Mouse (Mus musculus) liver, adult (tissue): ENCODE data around the gene Rnf114.

ENCODE experiments used
- GATA4 ChIP-seq: IDR thresholded peaks from 2 replicates; pipeline ENCODE4 v1.6.1; 2014; ENCODE audit warnings: mild to moderate bottlenecking, low read length; ENCODE audit not compliant: insufficient replicate concordance

Gene Rnf114

GRCm38 (mm10) chr2:167559413-167559812 is 67.0 kb downstream of the Rnf114 start:
- TF ChIP-seq GATA4 = no peak

DNA sequence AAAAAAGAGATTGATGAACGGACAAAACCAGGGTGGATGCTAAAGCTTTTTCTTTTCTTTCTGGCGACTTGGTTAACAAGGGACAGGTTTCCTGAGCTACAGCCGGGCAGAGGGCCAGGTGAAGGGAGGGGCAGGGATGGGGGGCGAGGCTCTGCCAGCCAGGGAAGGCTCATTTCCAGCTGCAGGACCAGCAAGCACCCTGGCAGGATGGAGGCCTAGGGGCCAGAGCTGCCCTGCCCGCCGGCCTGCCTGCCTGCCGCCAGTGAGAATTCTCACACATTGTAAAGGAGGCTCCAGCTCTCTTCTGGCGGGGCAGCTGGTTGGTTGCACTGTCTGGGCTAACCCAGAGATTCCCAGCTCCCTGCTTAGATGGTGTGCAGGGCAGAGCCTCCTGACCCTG is 69.7 kb downstream of the Rnf114 start:
- TF ChIP-seq GATA4 = no peak

- no peak for TF ChIP-seq GATA4
Observed at GRCm38 (mm10) chr2:167563035-167563434, 70.6 kb downstream of the Rnf114 start.

- no peak for TF ChIP-seq GATA4
Observed at GRCm38 (mm10) chr2:167563703-167564102, 71.3 kb downstream of the Rnf114 start.

DNA sequence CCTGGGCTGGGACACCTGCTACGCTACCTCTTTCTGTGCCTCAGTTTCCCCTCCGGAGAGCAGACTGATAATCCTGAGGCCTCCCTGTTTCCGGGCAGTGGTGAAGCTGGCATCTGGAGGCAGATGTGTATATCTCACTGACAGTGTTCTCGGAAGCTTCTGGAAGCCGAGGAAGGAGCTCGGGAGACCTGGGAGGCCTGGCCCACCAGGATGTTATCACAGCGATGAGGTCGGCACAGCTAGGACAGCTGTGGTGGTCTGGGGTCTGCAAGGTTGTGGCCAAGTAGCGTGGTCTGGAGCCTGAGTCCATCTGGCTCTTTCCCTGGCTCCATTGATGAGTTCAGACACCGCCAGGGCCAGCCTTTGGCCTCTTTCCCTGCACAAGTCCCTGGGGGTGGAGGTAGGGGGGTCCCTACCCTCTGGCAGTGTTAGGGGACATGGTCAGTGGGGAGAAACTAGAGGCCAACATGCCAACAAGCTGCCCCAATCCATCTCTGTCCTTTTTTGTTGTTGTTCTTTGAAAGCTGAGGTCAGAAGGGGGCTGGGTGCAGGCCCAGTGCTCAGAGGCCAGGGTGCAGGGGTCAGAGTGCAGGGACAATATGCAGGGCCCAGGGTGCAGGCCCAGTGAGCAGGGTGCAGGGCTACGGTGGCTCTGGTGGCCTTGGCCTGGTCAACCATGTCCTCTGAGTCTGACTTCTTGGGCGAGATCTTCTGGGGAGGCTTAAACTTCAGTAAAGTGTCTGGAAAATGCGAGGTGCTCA is 72.3 kb downstream of the Rnf114 start:
- TF ChIP-seq GATA4 = no peak; the same call in 1 of the 2 replicates

- TF ChIP-seq GATA4 = no peak
Observed at GRCm38 (mm10) chr2:167565312-167565656, 72.8 kb downstream of the Rnf114 start.

DNA sequence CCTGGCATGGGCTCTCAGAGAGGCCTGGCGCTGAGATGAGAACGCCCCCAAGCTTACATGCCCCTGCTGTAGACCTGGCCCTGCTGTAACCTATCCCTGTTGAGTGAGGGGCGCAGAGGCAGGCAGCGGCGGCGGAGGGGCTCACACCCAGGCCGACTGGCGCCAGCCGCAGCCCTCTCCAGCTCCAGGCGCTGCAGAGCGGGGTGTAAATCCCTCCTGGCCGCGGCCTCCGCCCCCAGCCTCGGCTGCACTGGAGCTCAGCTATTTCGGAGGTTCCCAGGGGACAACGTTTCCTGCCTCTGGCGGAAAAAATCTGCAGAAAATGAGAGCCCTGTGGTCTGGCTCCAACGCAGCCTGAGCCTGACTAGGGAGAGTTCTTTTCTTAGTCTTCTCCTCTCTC is 73.2 kb downstream of the Rnf114 start:
- no peak for TF ChIP-seq GATA4
